Mouse (Mus musculus): ENCODE data around the gene Limch1. TPM values are rescaled to one million over a fixed set of nuclear protein-coding genes. Genes with fewer than 3 reads are reported as not detected.

Gene Limch1
- polyA plus RNA-seq (2012) = not detected in 2 replicates

- TF ChIP-seq GATA1 (IDR thresholded peaks at IDR 0.05; ENCODE audit: low read length) = no peak
Measured at GRCm38 (mm10) chr5:66745390-66745995, at the start of gene Limch1. Limch1 (plus strand) TSS chr5:66745827.

- no peak for TF ChIP-seq GATA1 (IDR thresholded peaks at IDR 0.05; ENCODE audit: low read length)
Measured at GRCm38 (mm10) chr5:66697119-66697518, 48.5 kb upstream of the Limch1 start.

DNA sequence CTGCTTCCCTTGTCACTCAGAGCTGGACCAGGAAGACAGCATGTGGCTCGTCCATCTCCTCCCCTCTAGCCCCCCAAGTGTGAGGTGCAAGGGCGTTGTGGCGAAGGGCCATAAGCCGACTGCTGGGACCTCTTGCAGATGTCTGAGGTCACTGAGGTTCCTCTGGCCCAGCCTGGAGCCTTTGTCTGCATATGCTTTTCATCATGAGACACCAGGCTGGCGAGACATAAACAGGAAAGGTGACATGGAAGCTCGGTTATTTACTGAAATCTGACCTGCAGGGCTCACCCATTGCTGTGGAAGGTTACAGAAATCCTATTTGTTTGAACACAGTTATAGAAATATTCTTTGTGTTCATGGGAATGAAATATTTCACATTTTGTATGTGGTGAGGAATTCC lies 45.7 kb upstream of the Limch1 start:
- no peak for TF ChIP-seq GATA1 (IDR thresholded peaks at IDR 0.05; ENCODE audit: low read length)

DNA sequence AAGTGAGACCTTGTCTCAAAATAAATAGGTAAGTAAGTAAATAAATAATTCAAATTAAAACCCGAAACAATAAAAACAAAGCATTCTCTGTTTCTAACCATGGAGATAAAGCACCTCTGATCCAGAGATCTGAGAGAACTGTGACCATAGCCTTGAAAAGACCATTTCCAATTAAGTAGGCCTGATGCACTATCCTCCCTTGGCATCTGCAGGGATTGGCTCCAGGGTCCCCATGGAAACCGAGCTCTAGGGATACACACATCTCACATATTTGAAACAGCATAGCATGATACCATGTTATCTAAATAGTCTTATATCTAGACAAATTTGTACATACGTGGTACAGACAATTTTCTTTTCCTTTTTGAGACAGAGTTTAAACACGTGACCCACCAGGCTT lies 43.7 kb upstream of the Limch1 start:
- no peak for TF ChIP-seq GATA1 (IDR thresholded peaks at IDR 0.05; ENCODE audit: low read length)

DNA sequence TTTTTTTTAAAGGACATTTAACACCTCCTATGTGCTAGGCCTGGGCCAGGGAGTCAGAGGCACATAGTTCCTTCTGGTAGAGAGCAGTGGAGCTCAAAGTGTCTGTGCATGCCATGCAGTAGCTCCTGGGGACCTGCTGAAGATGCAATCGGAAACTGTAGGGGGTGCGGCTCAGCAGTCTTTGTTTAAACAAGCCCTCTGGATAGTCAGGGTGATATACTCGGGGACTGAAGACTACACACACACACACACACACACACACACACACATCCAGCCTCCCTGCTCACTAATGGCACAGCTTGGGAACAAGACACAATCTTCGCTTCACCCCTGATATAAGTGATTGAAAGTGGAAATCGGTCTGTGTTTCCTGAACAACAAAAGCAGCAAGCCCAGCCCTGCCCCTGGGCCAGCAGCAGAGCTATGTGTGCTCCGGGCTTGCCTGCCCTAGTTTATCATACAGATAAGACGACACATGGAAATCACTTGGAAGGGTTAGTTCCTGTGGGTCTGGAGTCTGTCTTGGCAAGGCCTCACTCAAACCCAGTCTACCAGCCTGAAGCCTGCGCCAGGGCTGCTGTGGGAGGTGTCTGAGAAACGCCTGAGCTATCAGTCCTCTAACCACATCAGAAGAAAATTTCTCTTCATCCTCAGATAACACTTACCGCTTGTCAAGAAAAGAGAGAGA lies 42.2 kb upstream of the Limch1 start:
- TF ChIP-seq GATA1 (IDR thresholded peaks at IDR 0.05; ENCODE audit: low read length) = no peak

GRCm38 (mm10) chr5:66707859-66708258 lies 37.8 kb upstream of the Limch1 start:
- TF ChIP-seq GATA1 (IDR thresholded peaks at IDR 0.05; ENCODE audit: low read length) = no peak

DNA sequence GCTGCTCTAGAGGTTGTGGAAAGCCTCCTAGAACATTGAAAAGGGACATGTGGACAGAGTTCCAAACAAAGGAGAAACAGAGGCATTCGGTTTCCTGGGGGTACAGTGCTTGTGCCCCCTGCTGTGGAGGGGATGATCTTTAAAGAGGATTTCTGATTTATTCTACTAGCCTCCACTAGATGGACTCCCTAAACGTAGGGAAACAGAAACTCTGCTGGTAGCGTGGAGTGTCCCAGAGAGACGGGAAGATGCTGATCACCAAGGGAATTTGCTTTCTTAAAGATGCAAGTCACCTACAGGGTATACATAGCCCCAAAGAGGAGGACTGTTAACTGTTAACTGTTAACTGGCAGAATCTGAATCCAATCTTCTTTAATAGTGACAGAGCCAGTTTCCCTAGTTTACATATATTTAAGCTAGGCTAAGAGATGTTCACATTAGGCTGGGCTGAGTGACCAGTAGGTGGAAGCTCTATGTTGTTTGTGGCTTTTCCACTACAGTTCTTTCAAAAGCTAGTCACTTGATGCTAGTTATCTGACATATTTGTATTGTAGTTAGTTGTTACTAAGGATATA lies 35.1 kb upstream of the Limch1 start:
- TF ChIP-seq GATA1 (IDR thresholded peaks at IDR 0.05; ENCODE audit: low read length) = no peak

- no peak for TF ChIP-seq GATA1 (IDR thresholded peaks at IDR 0.05; ENCODE audit: low read length)
Measured at GRCm38 (mm10) chr5:66712801-66713200, 32.8 kb upstream of the Limch1 start.

DNA sequence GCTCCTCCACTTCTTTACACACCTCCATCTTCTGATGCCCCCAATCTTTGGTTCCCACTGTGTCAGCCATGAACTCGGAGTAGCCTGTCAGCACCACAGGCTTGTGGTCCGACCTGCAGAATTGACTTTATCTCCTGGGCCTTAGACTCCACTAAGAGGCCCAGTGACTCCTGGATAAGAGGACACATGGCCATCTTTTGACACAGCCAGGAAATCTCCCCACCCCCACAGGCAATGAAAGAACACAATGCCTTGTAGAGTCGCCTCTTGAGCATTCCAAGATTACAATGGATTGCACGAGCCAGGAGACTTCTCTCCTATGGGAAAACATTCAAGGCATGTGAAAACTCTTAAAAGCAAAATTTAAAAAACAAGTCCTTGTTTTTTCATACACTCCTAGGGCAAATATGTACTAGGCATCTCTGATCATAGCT lies 30.1 kb upstream of the Limch1 start:
- TF ChIP-seq GATA1 (IDR thresholded peaks at IDR 0.05; ENCODE audit: low read length) = no peak

- TF ChIP-seq GATA1 (IDR thresholded peaks at IDR 0.05; ENCODE audit: low read length) = no peak
Measured at GRCm38 (mm10) chr5:66717931-66718330, 27.7 kb upstream of the Limch1 start.

- TF ChIP-seq GATA1 (IDR thresholded peaks at IDR 0.05; ENCODE audit: low read length) = no peak
Measured at GRCm38 (mm10) chr5:66718413-66718812, 27.2 kb upstream of the Limch1 start.

GRCm38 (mm10) chr5:66718880-66719279 lies 26.7 kb upstream of the Limch1 start:
- no peak for TF ChIP-seq GATA1 (IDR thresholded peaks at IDR 0.05; ENCODE audit: low read length)

DNA sequence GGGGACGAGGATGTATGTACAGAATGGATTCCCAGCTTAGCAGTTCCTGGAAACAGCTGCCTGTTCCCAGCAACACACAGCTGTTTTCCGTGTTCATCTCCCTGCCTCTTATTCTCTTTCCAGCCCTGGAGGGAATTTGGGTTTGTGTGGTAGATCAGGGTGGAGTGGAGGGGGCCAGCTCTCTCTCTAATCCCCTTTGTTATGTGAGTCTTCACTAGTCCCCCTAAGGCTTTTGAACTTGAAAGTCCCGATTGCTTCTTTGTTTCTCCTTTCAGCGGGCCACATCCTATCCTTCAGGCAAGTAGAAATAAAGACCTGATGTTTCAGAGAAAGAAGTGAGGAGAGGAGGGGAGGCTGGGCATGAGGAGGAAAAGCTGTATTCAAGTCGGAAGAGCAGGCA lies 24.7 kb upstream of the Limch1 start:
- TF ChIP-seq GATA1 (IDR thresholded peaks at IDR 0.05; ENCODE audit: low read length) = no peak

GRCm38 (mm10) chr5:66722586-66722985 lies 23.0 kb upstream of the Limch1 start:
- TF ChIP-seq GATA1 (IDR thresholded peaks at IDR 0.05; ENCODE audit: low read length) = no peak

GRCm38 (mm10) chr5:66723037-66723436 lies 22.6 kb upstream of the Limch1 start:
- TF ChIP-seq GATA1 (IDR thresholded peaks at IDR 0.05; ENCODE audit: low read length) = no peak

DNA sequence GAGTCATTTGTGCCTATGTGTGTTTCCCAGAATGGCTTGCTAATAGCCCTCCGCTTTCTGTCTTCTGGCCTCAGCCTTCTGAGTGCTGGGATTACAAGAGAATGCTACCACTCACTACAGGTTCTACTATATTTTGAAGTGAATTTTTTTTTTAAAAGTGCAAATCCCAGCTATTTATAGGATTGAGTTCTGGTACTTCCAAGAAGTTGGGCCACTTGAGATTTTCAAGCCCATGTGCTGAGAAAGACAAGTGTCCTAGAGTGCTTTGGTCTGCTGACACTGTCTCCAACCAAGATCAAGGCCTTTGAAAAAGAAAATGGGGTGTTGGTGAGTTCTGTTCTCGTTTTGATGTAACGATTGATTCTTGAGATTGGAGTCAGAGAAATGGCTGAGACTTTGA lies 22.0 kb upstream of the Limch1 start:
- TF ChIP-seq GATA1 (IDR thresholded peaks at IDR 0.05; ENCODE audit: low read length) = no peak

GRCm38 (mm10) chr5:66729306-66729705 lies 16.3 kb upstream of the Limch1 start:
- TF ChIP-seq GATA1 (IDR thresholded peaks at IDR 0.05; ENCODE audit: low read length) = no peak

All from G1E-ER4 (cell line).